Mouse (Mus musculus) cerebellum, adult 2 months (tissue): ENCODE measurements around the gene Ttll6.

Source experiments
- CTCF ChIP-seq: fragments of 200-500 bp; IDR thresholded peaks from 2 replicates; pipeline ENCODE4 v1.5.1; 2011; ENCODE audit warnings: low read depth, mild to moderate bottlenecking, control low read depth, low read length, moderate library complexity, borderline replicate concordance; ENCODE audit not compliant: insufficient read depth
- POLR2A ChIP-seq: fragments of 200-500 bp; IDR thresholded peaks from 2 replicates; pipeline ENCODE4 v1.6.1; 2011; ENCODE audit warnings: low read length, control low read depth, borderline replicate concordance; ENCODE audit not compliant: insufficient read depth

GRCm38 (mm10) chr11:96199181-96200086 is 65.8 kb downstream of the Ttll6 start:
- TF ChIP-seq POLR2A (no peak), CTCF (no peak)
